Mouse (Mus musculus) left cerebral cortex, adult 2 months (tissue): ENCODE data around the gene Gm17268. TPM values are rescaled to one million over a fixed set of nuclear protein-coding genes. Genes with fewer than 3 reads are reported as not detected.
A peak's percentile ranks its signal among the peaks of the same experiment; 100 is the strongest.

ENCODE experiments used
- DNase-seq, 2 experiments: peaks; one replicate each; pipeline ENCODE4 v3.0.0; 2021 to 2022; ENCODE audit warnings: low spot score in 2 of 2, mixed read lengths in 1 of 2; ENCODE audit errors: extremely low spot score in 1 of 2
- H3K27ac ChIP-seq: fragments of 200-600 bp; 2 replicates; pipeline ENCODE4 v1.8.1; 2022
- H3K4me3 ChIP-seq: fragments of 200-600 bp; 2 replicates; pipeline ENCODE4 v1.8.1; 2022
- CTCF ChIP-seq: fragments of 200-600 bp; IDR thresholded peaks from 2 replicates; pipeline ENCODE4 v1.8.1; 2022; ENCODE audit warnings: antibody characterized with exemption, mild to moderate bottlenecking, moderate library complexity
- intact Hi-C: fragments of 180-260 bp; cut with DNase I; formaldehyde crosslinking; loops from one replicate; pipeline ENCODE4 v1.15.1; 2025
- total RNA-seq, 2 experiments: library from RNA; stranded (reverse); gene quantifications; 2 replicates each; pipeline ENCODE4 v1.2.3; 2021

Gm17268 gene
- total RNA-seq, 2 experiments from 2014 or later, result not detected

- intact Hi-C loops, result no loop called here
- Histone ChIP-seq H3K4me3 (no peak overlapping the region), H3K27ac (no peak overlapping the region)
- DNase-seq, result no peak
- no peak for TF ChIP-seq CTCF
These were observed 15.5 kb upstream of the Gm17268 start for GRCm38 (mm10) chr11:82053849-82054248.

- peak; percentile 48 for TF ChIP-seq CTCF
- intact Hi-C loops, result loop anchor here (2.0 kb wide), 1 partner anchor 129 kb away; no protein-coding TSS in a partner anchor
- Histone ChIP-seq H3K27ac (no peak overlapping the region), H3K4me3 (no peak overlapping the region)
- DNase-seq, result no peak
These were observed 9.5 kb upstream of the Gm17268 start for GRCm38 (mm10) chr11:82047746-82048415.

- no peak for DNase-seq
These were observed 7.1 kb upstream of the Gm17268 start, which contains the start of gene Ccl7 for GRCm38 (mm10) chr11:82045471-82045870. Ccl7 (plus strand) TSS chr11:82045712.

GRCm38 (mm10) chr11:82041671-82042080 lies 3.3 kb upstream of the Gm17268 start:
- intact Hi-C loops, result no loop called here
- H3K4me3 ChIP-seq, result no peak overlapping the region
- no peak overlapping the region for H3K27ac ChIP-seq
- TF ChIP-seq CTCF, result no peak
- no peak for DNase-seq

More at GRCm38 (mm10) chr11:82045471-82045870, 7.1 kb upstream of the Gm17268 start, which contains the start of gene Ccl7:
- intact Hi-C loops, result no loop called here
- Histone ChIP-seq H3K27ac (no peak within 1 kb of the TSS), H3K4me3 (no peak within 1 kb of the TSS)
- no peak for TF ChIP-seq CTCF

- Histone ChIP-seq H3K4me3 (no peak overlapping the region), H3K27ac (no peak overlapping the region)
- intact Hi-C loops, result loop anchor here (5.0 kb wide), 1 partner anchor 42 kb away; no protein-coding TSS in a partner anchor
- no peak for DNase-seq
- no peak for TF ChIP-seq CTCF
These were observed 834 bp upstream of the Gm17268 start for GRCm38 (mm10) chr11:82039132-82039660.

GRCm38 (mm10) chr11:82035857-82036256 lies 2.5 kb downstream of the Gm17268 start:
- TF ChIP-seq CTCF, result no peak
- intact Hi-C loops, result loop anchor here (5.0 kb wide), 1 partner anchor 39 kb away; no protein-coding TSS in a partner anchor
- DNase-seq, result no peak
- H3K27ac ChIP-seq, result no peak overlapping the region
- no peak overlapping the region for H3K4me3 ChIP-seq

- Histone ChIP-seq H3K27ac (no peak within 1 kb of the TSS), H3K4me3 (no peak within 1 kb of the TSS)
- intact Hi-C loops, result loop anchor here (5.0 kb wide), 1 partner anchor 38 kb away; no protein-coding TSS in a partner anchor
- no peak for TF ChIP-seq CTCF
- peak; percentile 35 for DNase-seq
These were observed 3.0 kb downstream of the Gm17268 start, which contains the start of gene Ccl2 for GRCm38 (mm10) chr11:82035356-82035755. Ccl2 (plus strand) TSS chr11:82035571.

GRCm38 (mm10) chr11:82034446-82034845 lies 3.9 kb downstream of the Gm17268 start:
- no peak for DNase-seq
- no peak for TF ChIP-seq CTCF
- Histone ChIP-seq H3K4me3 (no peak overlapping the region), H3K27ac (no peak overlapping the region)
- intact Hi-C loops, result no loop called here

GRCm38 (mm10) chr11:82032678-82033344 lies 5.6 kb downstream of the Gm17268 start:
- no peak overlapping the region for H3K27ac ChIP-seq

GRCm38 (mm10) chr11:82032136-82032535 lies 6.2 kb downstream of the Gm17268 start:
- no peak for DNase-seq
- H3K27ac ChIP-seq, result no peak overlapping the region
- no peak for TF ChIP-seq CTCF
- intact Hi-C loops, result no loop called here
- H3K4me3 ChIP-seq, result no peak overlapping the region

More at GRCm38 (mm10) chr11:82032678-82033344, 5.6 kb downstream of the Gm17268 start:
- no peak overlapping the region for H3K4me3 ChIP-seq
- DNase-seq, result no peak
- no peak for TF ChIP-seq CTCF
- intact Hi-C loops, result no loop called here

- no peak for TF ChIP-seq CTCF
- H3K27ac ChIP-seq, result no peak overlapping the region
- intact Hi-C loops, result no loop called here
- H3K4me3 ChIP-seq, result no peak overlapping the region
- no peak for DNase-seq
These were observed 8.2 kb downstream of the Gm17268 start for GRCm38 (mm10) chr11:82030171-82030570.

- H3K4me3 ChIP-seq, result no peak overlapping the region
- intact Hi-C loops, result no loop called here
- no peak for TF ChIP-seq CTCF
- no peak for DNase-seq
- H3K27ac ChIP-seq, result no peak overlapping the region
These were observed 14.6 kb downstream of the Gm17268 start for GRCm38 (mm10) chr11:82023769-82024168.
